Mouse (Mus musculus): ENCODE measurements around the gene Cir1. TPM values are rescaled to one million over a fixed set of nuclear protein-coding genes. Genes with fewer than 3 reads are reported as not detected.

Gene Cir1
- polyA plus RNA-seq, 1 experiment from 2014 or later, result 11.7 TPM

- Histone ChIP-seq H3K9me3 (no peaks in the 10 kb centered on the region), H3K4me1 (replicated peaks) (peaks cover 82% of the 10 kb centered on the region), H3K27ac (no peak overlapping the region), H3K36me3 (no peaks in the 10 kb centered on the region), H3K4me3 (peak overlapping the region; percentile 22), H3K27me3 (ENCODE audit: insufficient read depth, poor library complexity, severe bottlenecking) (peaks cover 99% of the 10 kb centered on the region)
- DNase-seq (ENCODE audit: low spot score), result no peak
- WGBS, result 3% methylated on average over 4 of the region's 4 CpGs
Observed at GRCm38 (mm10) chr2:73267818-73268217, 44.7 kb downstream of the Cir1 start.

DNA sequence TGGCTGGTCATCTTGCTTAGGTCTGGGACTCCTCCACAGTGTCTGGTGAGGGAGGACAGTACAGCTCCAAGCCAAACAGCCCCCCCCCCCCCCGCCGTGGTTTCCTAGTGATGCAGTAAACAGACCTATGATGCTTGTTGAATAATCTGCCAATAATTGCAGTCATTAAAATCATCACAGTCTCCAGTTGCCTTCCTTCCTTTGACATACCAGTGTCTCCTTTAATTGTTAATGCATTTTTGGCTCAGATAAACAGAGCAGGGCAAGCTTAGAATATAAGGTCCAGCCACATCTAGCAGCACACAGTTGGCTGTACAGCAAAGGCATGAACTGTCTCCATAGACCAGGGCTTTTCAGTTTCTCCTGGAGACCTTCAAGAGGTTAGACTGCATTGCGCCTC, 45.3 kb downstream of the Cir1 start:
- H3K36me3 ChIP-seq, result no peaks in the 10 kb centered on the region
- WGBS, result 17% methylated on average over 3 of the region's 3 CpGs
- peaks cover 78% of the 10 kb centered on the region for H3K4me1 ChIP-seq (replicated peaks)
- H3K27me3 ChIP-seq (ENCODE audit: insufficient read depth, poor library complexity, severe bottlenecking), result peaks cover 99% of the 10 kb centered on the region
- no peak for DNase-seq (ENCODE audit: low spot score)
- no peak overlapping the region for H3K27ac ChIP-seq
- no peaks in the 10 kb centered on the region for H3K9me3 ChIP-seq
- H3K4me3 ChIP-seq, result no peak overlapping the region

DNA sequence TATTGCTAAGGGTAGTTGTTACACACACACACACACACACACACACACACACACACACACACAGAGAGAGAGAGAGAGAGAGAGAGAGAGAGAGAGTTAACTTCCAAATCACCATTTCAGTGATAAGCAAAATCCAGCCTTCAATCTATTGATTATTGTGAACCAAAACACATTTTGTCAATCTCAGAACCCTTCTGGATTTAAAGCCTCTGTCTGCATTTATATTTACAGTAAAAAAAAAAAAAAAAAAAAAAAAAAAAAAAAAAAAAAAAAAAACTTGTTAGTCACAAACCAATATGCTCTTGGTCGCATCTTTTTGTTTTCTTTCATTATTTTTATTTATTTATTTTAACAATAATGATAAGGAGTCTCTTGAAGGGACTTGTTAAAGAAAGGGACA, 45.9 kb downstream of the Cir1 start:
- no peak for DNase-seq (ENCODE audit: low spot score)
- no peak overlapping the region for H3K4me3 ChIP-seq
- peaks cover 74% of the 10 kb centered on the region for H3K4me1 ChIP-seq (replicated peaks)
- 55% methylated on average over 1 of the region's 1 CpGs for WGBS
- no peaks in the 10 kb centered on the region for H3K36me3 ChIP-seq
- H3K27me3 ChIP-seq (ENCODE audit: insufficient read depth, poor library complexity, severe bottlenecking), result peaks cover 99% of the 10 kb centered on the region
- H3K27ac ChIP-seq, result no peak overlapping the region
- H3K9me3 ChIP-seq, result no peaks in the 10 kb centered on the region

DNA sequence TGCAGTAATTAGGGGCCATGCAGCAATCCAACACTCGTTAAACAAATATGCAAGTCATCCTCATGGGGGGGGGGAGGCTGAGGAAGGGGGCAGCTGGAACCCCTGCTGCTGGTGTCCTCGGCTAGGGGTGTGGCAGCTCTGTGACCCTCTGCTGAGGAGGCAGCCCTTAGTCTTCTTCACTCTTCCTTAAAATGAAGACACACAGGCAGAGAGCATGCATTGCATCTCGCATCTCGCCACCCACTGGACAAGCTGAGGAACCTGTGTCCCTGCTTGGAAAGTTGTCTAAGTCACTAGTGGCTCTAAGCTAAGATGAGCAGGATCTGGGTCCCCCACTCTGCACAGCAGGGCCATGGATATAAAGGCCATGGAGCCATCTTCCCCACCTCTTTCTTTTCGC, 46.5 kb downstream of the Cir1 start:
- H3K4me3 ChIP-seq, result no peak overlapping the region
- peak; percentile 29 for DNase-seq (ENCODE audit: low spot score)
- no peak overlapping the region for H3K27ac ChIP-seq
- H3K9me3 ChIP-seq, result peaks cover 2% of the 10 kb centered on the region; the same call in 1 of the 2 replicates
- H3K36me3 ChIP-seq, result no peaks in the 10 kb centered on the region
- peaks cover 94% of the 10 kb centered on the region for H3K27me3 ChIP-seq (ENCODE audit: insufficient read depth, poor library complexity, severe bottlenecking)
- 8% methylated on average over 5 of the region's 5 CpGs for WGBS
- peaks cover 68% of the 10 kb centered on the region for H3K4me1 ChIP-seq (replicated peaks)

- DNase-seq (ENCODE audit: low spot score), result peak; percentile 27
- WGBS, result 4% methylated on average over 11 of the region's 11 CpGs
- no peak overlapping the region for H3K27ac ChIP-seq
- peaks cover 55% of the 10 kb centered on the region for H3K4me1 ChIP-seq (replicated peaks)
- H3K9me3 ChIP-seq, result peaks cover 3% of the 10 kb centered on the region; the same call in 1 of the 2 replicates
- H3K27me3 ChIP-seq (ENCODE audit: insufficient read depth, poor library complexity, severe bottlenecking), result peaks cover 81% of the 10 kb centered on the region
- peak overlapping the region; percentile 55 for H3K4me3 ChIP-seq
- no peaks in the 10 kb centered on the region for H3K36me3 ChIP-seq
Observed at GRCm38 (mm10) chr2:73264611-73265195, 47.8 kb downstream of the Cir1 start.

DNA sequence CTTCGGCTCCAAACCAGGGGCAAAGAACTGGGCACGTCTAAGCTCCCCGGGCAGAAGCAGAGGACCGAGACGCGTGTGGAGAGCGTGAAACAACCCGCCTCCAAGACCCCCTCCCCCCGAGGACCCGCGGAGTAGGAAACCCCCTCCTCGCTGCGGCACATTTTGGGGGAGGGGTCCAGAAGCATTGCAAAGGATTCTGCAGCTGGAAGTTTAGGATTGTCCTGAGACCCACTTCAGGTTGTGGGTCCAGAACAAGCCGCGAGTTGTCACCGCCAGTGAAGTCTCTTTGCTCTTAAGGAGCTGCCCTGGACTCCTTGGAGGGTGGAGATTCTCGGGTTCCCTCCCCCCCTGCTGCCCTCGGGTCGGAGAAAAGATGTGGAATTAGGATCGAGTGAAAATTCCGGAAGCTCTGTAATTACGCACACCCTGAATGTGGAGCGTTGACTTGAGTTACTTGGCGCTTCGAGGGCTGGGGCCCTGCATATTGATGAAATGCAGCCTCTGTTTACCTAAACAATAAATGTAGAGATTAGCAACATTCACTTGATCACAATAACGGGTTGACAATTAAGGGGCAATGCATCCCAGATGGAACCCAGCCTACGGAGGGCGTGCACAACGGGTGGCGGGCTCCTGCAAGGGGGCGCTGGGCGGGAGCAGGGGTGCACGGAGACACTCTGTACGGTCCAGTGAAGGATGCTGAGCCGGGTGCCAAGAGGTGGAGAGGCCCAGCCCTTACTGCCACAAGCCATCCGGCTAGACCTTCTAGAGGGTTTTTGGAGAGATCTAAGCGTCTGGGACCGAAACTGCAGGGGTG, 48.5 kb downstream of the Cir1 start:
- Histone ChIP-seq H3K27ac (peak overlapping the region; percentile 50; the same call in 1 of the 2 replicates), H3K4me3 (peak overlapping the region; percentile 55), H3K4me1 (replicated peaks) (peaks cover 48% of the 10 kb centered on the region), H3K9me3 (peaks cover 3% of the 10 kb centered on the region; the same call in 1 of the 2 replicates), H3K36me3 (no peaks in the 10 kb centered on the region), H3K27me3 (ENCODE audit: insufficient read depth, poor library complexity, severe bottlenecking) (peaks cover 74% of the 10 kb centered on the region)
- DNase-seq (ENCODE audit: low spot score), result peak; percentile 65
- 1% methylated on average over 38 of the region's 38 CpGs for WGBS

DNA sequence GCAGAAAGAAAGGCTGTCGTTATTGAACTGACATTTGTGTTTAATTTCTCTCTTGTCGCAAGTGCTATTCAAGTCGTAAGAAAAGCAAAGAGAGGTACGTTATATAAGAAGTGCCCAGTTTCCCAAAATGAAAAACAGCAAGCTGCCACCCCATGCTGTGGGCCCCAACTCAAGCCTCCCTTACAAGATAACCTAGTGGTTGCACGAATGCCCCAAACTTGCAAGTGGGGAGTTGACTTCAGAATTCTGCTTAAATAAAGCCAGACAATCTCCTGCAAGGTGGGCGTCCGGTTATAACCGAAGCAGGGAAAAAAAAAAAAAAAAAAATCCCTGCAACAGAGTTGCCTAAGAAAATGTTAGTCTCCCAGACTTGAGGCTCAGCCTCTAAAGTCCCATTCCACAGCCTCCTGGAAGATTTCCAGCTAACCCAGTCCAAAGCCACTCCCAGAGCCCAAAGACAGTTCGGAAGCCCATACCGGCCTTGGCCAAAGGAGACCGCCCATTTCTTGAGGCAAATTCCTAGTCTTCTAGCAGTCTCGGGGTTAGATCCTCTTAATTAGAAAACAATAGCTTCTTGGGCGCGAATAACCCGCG, 49.2 kb downstream of the Cir1 start:
- peaks cover 42% of the 10 kb centered on the region for H3K4me1 ChIP-seq (replicated peaks)
- DNase-seq (ENCODE audit: low spot score), result peak; percentile 42
- H3K36me3 ChIP-seq, result no peaks in the 10 kb centered on the region
- H3K27me3 ChIP-seq (ENCODE audit: insufficient read depth, poor library complexity, severe bottlenecking), result peaks cover 67% of the 10 kb centered on the region
- peaks cover 3% of the 10 kb centered on the region; the same call in 1 of the 2 replicates for H3K9me3 ChIP-seq
- H3K27ac ChIP-seq, result peak overlapping the region; percentile 50; the same call in 1 of the 2 replicates
- peak overlapping the region; percentile 55 for H3K4me3 ChIP-seq
- WGBS, result 3% methylated on average over 16 of the region's 16 CpGs

DNA sequence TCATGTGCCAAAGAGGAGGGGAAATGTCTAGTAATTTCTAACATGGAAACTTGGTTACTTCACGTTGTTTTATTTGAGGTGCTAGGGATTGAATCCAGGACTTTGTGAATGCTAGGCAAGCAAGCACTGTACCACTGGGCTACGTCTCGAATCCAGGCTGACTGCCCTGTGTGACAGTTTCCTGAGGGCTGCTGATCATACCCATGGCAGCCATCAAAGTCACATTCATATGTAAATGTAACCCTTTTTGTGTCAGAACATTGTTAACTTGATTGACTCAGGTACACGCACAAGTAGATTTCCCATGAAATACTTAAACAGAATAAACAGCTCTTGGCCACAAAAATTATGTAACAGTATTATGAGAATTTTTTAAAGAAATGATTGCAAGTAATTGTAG, 63.8 kb downstream of the Cir1 start:
- no peaks in the 10 kb centered on the region for H3K4me1 ChIP-seq (replicated peaks)
- no peak overlapping the region for H3K4me3 ChIP-seq
- no peak for DNase-seq (ENCODE audit: low spot score)
- H3K27ac ChIP-seq, result no peak overlapping the region
- no peaks in the 10 kb centered on the region for H3K27me3 ChIP-seq (ENCODE audit: insufficient read depth, poor library complexity, severe bottlenecking)
- no peaks in the 10 kb centered on the region for H3K9me3 ChIP-seq
- WGBS, result 58% methylated on average over 4 of the region's 4 CpGs
- no peaks in the 10 kb centered on the region for H3K36me3 ChIP-seq

DNA sequence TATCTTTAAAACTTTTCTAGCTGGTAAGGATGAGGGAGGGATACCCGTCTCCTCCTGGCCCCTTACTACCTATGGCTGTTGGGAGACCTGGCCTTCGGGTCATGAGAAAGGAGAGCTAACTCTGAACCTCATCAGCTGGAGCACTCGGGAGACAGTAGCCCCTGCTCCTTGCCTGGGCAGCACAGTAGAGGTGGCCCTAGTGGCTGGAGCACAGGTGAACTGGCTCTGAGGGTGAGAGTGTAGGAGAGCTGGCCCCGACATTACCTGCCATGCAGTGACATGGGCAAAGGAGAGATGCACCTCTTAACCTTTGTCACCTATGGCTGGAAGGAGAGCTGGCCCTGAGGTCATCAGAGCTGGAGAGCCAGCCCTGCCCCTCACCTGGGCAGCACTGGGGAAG, 71.2 kb downstream of the Cir1 start:
- 87% methylated on average over 4 of the region's 4 CpGs for WGBS
- H3K4me3 ChIP-seq, result no peak overlapping the region
- H3K27ac ChIP-seq, result no peak overlapping the region

More for the DNA sequence above, 71.2 kb downstream of the Cir1 start:
- no peak for DNase-seq (ENCODE audit: low spot score)
- no peaks in the 10 kb centered on the region for H3K9me3 ChIP-seq
- no peaks in the 10 kb centered on the region for H3K27me3 ChIP-seq (ENCODE audit: insufficient read depth, poor library complexity, severe bottlenecking)
- H3K36me3 ChIP-seq, result no peaks in the 10 kb centered on the region
- H3K4me1 ChIP-seq (replicated peaks), result no peaks in the 10 kb centered on the region

Other genes starting within 250 kb of the Cir1 start
- gene Ola1, start 93.8 kb downstream of the Cir1 start, polyA plus RNA-seq (2016; fragmentation: Nextera tagmentation; extraction: Ambion mirVana), result 76.8 and 105 TPM in 2 replicates
- gene Sp9, start 40.8 kb downstream of the Cir1 start, polyA plus RNA-seq (2016; fragmentation: Nextera tagmentation; extraction: Ambion mirVana), result 1.9 and 2.3 TPM in 2 replicates
- 8.3 and 14.2 TPM in 2 replicates for gene Scrn3, start 100 bp downstream of the Cir1 start, polyA plus RNA-seq (2016; fragmentation: Nextera tagmentation; extraction: Ambion mirVana)
- gene Gpr155, start 73.9 kb upstream of the Cir1 start, polyA plus RNA-seq (2016; fragmentation: Nextera tagmentation; extraction: Ambion mirVana), result 1.7 and 3.1 TPM in 2 replicates
- 8.6 TPM in 2 replicates for gene Wipf1, start 217.0 kb upstream of the Cir1 start, polyA plus RNA-seq (2016; fragmentation: Nextera tagmentation; extraction: Ambion mirVana)